Mouse (Mus musculus): Measurements from ENCODE around the gene Wdr4. TPM values are rescaled to one million over a fixed set of nuclear protein-coding genes. Genes with fewer than 3 reads are reported as not detected.
A peak's percentile ranks its signal among the peaks of the same experiment; 100 is the strongest.

Wdr4 gene
- total RNA-seq, 2 experiments from 2014 or later, result 26.4 to 27.7 TPM

- no peak for DNase-seq (ENCODE audit: extremely low spot score in 1 of 2, low spot score in 2 of 2)
- no peak overlapping the region for H3K27ac ChIP-seq
- intact Hi-C loops (cut with DNase I), result loop anchor here (5.0 kb wide), 2 partner anchors 354 to 479 kb away; no protein-coding TSS in a partner anchor
- no peak overlapping the region for H3K4me3 ChIP-seq
- no peak for TF ChIP-seq CTCF (IDR thresholded peaks at IDR 0.05)
Observed at GRCm38 (mm10) chr17:31491355-31491754, 28.4 kb downstream of the Wdr4 start.

DNA sequence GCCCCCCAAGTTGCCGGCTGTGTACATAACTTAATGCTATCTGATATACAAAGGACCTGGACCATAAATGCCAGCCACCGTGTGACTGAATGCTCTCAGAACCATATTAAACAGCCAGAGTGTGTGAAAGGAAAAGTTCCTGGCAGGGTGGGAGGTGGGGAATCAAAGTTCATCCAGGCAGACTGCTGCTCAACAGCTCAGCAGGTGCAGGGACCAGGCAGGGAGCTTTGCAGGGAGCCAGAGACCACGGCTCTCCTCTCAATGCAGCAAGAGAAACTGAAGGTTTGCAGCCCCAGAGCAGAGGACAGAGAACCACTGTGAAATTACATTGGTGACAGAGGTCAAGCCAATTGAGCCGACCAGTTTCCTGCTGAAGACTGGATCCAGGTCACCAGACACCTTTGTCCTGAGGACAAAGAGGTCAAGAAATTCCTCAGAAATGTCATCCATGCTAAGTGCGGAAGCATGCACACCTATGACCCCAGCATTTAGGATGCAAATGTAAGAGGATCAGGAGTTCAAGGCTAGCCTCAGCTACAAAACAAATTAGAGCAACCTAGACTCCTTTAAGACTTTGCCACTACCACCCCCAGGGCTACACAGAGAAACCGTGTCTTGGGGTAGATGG is 32.2 kb downstream of the Wdr4 start:
- H3K27ac ChIP-seq, result no peak overlapping the region
- TF ChIP-seq CTCF (IDR thresholded peaks at IDR 0.05), result no peak
- intact Hi-C loops (cut with DNase I), result no loop called here
- H3K4me3 ChIP-seq, result no peak overlapping the region
- no peak for DNase-seq (ENCODE audit: extremely low spot score in 1 of 2, low spot score in 2 of 2)

DNA sequence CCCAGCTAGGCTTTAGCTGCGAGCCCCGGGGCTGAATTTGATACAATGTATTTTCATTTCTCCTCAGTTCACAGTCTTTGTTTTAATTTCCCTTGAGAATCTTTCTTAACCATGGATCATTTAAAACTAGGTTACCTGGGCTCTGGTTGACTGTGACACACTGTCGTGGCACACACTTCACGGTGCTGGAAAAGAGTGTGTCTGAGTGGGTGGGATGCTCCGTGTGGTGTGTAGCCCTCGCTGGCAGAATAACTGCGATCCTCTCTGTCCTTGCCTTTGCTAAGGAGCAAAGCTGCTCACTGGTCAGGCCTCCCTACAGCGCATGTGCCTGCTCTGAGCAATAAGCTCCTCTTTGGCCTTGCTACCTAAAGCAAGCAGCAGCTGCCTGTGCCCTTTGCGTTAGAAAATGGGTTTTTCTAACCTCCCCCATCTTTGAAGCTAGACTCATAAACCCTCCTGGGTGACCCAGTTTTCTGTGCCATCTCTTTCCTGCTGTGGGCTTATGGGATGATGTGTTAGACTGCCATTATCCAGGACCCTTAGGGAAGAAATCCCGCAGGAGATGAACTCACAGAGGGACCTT is 33.1 kb downstream of the Wdr4 start:
- Histone ChIP-seq H3K4me3 (no peak overlapping the region), H3K27ac (no peak overlapping the region)
- intact Hi-C loops (cut with DNase I), result no loop called here
- no peak for DNase-seq (ENCODE audit: extremely low spot score in 1 of 2, low spot score in 2 of 2)
- no peak for TF ChIP-seq CTCF (IDR thresholded peaks at IDR 0.05)

- intact Hi-C loops (cut with DNase I), result no loop called here
- Histone ChIP-seq H3K4me3 (no peak overlapping the region), H3K27ac (no peak overlapping the region)
- DNase-seq (ENCODE audit: extremely low spot score in 1 of 2, low spot score in 2 of 2), result no peak
- no peak for TF ChIP-seq CTCF (IDR thresholded peaks at IDR 0.05)
Observed at GRCm38 (mm10) chr17:31479108-31479844, 40.5 kb downstream of the Wdr4 start.

DNA sequence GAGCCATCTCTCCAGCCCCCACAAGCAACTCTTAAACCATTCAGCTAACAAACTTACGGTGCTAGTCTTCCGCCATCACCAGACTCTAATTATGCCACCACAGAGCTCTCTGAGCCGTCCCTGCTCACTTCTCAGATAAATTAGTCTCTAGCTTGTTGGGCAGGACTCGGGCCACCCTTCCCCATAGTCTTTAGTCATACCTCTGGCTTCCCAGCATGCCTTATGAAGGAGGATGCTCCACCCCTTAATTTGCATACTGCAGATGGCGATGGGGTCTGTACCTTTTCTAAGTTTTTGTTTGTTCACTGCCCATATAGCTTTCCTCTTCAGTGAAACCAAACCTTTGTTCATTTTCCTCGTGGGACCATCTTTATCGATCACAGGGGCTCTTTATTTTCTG is 41.2 kb downstream of the Wdr4 start:
- no peak for TF ChIP-seq CTCF (IDR thresholded peaks at IDR 0.05)
- no peak for DNase-seq (ENCODE audit: extremely low spot score in 1 of 2, low spot score in 2 of 2)
- Histone ChIP-seq H3K4me3 (no peak overlapping the region), H3K27ac (no peak overlapping the region)
- intact Hi-C loops (cut with DNase I), result no loop called here

DNA sequence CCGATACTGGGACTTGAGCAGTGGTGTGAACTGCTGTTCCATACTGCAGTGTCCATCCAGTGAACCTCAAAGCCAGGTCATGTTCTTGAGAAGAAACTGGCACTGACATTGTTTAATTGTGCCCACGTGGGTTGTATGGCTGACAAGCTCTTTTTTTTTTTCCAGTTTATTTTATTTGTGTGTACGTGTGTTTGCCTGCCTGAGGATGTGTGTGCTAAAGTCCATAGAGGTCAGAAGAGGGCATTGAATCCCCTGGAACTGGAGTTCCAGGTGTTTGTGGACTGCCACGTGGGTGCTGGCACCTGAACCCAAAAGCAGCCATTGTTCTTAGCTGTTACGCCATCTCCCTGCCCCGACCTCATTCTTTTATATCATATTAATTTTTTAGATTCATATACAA is 45.4 kb downstream of the Wdr4 start:
- Histone ChIP-seq H3K4me3 (no peak overlapping the region), H3K27ac (no peak overlapping the region)
- intact Hi-C loops (cut with DNase I), result no loop called here
- TF ChIP-seq CTCF (IDR thresholded peaks at IDR 0.05), result no peak
- no peak for DNase-seq (ENCODE audit: extremely low spot score in 1 of 2, low spot score in 2 of 2)

DNA sequence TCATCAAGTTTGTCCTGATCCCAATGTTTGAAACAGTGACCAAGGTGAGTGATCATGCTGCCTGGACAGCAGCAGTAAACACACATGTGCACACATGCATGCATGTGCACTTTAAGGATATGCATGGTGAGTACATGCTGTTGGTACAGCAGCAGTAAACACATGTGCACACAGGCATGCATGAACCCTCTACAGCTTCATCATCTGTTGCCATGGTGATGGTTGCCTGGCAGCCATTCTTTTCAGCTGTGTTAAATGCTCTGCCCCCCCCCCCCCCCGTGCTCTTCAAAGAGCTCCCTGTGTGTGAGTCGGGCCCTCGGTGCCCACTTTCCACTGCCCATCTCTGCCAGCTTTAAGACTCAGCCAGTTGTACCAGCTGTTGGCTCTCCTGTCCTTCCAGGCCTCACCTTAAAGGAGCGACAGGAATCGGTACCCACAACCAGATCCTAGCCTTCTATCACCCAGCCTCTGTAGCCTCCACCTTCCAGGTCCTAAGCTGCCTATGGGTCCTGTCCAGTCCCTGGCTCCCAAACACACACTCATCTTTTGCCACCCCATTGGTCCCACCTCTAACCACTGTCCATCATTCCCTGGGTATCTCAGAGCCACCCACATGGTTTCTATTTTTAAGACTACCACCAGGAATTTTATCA is 48.9 kb downstream of the Wdr4 start:
- TF ChIP-seq CTCF (IDR thresholded peaks at IDR 0.05), result no peak
- Histone ChIP-seq H3K4me3 (no peak overlapping the region), H3K27ac (no peak overlapping the region)
- DNase-seq (ENCODE audit: extremely low spot score in 1 of 2, low spot score in 2 of 2), result no peak
- intact Hi-C loops (cut with DNase I), result no loop called here

DNA sequence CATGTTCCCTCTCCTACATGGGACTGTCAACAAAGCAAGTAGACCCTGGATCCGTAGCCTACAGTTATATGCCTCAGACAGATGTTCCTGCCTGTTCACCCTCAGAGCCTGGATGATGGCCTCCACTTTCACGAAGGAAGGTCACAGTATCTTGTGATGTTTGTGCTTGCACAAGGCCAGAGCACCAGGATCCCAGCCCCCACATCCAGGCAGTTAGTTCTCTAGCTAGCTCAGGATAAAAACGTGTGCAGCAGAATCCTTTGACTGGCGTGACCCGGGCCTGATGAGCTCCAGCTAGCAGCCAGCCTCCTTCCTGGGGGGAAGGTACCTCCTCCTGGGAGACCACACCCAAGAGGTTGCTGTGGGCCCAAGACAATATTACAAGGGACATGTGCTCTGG is 51.3 kb downstream of the Wdr4 start:
- intact Hi-C loops (cut with DNase I), result no loop called here
- TF ChIP-seq CTCF (IDR thresholded peaks at IDR 0.05), result no peak
- no peak overlapping the region for H3K27ac ChIP-seq
- no peak for DNase-seq (ENCODE audit: extremely low spot score in 1 of 2, low spot score in 2 of 2)
- H3K4me3 ChIP-seq, result no peak overlapping the region

DNA sequence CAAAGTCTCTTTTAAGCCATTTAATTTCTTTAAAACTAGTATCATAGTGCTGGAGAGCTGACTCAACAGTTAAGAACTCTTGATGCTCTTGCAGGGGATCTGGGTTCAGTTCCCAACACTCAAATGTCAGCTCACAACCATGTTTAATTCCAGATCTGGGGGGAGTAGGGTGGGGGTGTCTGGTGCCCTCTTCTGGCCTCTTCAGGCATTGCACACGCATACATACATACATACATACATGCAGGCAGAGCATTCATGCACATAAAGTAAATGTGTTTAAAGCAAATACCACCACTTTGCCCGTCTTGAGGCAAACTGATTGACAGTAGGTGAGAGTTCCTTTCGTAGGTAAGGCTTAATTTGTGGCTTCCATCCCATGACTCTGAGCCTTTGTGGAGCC is 52.9 kb downstream of the Wdr4 start:
- intact Hi-C loops (cut with DNase I), result no loop called here
- no peak overlapping the region for H3K4me3 ChIP-seq
- TF ChIP-seq CTCF (IDR thresholded peaks at IDR 0.05), result peak; percentile 31
- H3K27ac ChIP-seq, result no peak overlapping the region
- no peak for DNase-seq (ENCODE audit: extremely low spot score in 1 of 2, low spot score in 2 of 2)

GRCm38 (mm10) chr17:31462506-31462905 is 57.3 kb downstream of the Wdr4 start:
- no peak overlapping the region for H3K27ac ChIP-seq
- intact Hi-C loops (cut with DNase I), result no loop called here
- no peak for DNase-seq (ENCODE audit: extremely low spot score in 1 of 2, low spot score in 2 of 2)
- H3K4me3 ChIP-seq, result no peak overlapping the region
- no peak for TF ChIP-seq CTCF (IDR thresholded peaks at IDR 0.05)

DNA sequence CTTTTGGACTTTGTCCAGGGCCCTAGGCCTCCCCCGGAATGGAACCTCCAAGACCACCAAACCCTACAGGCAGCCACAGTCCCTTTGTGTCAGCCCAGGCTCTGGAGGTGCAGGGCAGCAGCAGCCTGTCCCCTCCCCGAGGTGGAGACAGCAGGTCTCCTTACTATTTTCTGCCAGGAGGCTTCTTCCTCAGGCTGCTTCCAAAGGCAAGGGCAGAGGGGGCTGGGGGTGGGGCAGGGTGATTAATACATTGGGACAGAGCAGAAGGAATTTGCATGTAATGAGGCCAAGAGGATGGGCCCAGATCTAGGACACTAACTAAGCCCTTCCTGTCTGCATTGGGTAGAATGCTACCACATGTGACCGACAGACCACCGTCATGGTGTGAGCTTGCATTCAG is 59.4 kb downstream of the Wdr4 start:
- no peak for TF ChIP-seq CTCF (IDR thresholded peaks at IDR 0.05)
- Histone ChIP-seq H3K27ac (no peak overlapping the region), H3K4me3 (no peak overlapping the region)
- intact Hi-C loops (cut with DNase I), result no loop called here
- no peak for DNase-seq (ENCODE audit: extremely low spot score in 1 of 2, low spot score in 2 of 2)

All from left cerebral cortex, adult 2 months (tissue).